Mouse (Mus musculus) heart, postnatal 0 days (tissue): ENCODE measurements around the gene Bud23. TPM values are rescaled to one million over a fixed set of nuclear protein-coding genes. Genes with fewer than 3 reads are reported as not detected.

Experiments used
- ATAC-seq: fragments of 200-750 bp; cut with Nextera tagmentation; 2 replicates; pipeline ENCODE4 v1.8.0; 2017; ENCODE audit warnings: low read depth, moderate number of reproducible peaks, moderate library complexity; ENCODE audit not compliant: insufficient read depth
- DNase-seq: peaks from one replicate; pipeline ENCODE4 v3.0.0-alpha.2; 2016; ENCODE audit warnings: low spot score
- H3K27ac ChIP-seq: fragments of 300-500 bp; sonication (generic); 2 replicates; pipeline ENCODE4 v1.5.1; 2014; ENCODE audit warnings: low read depth, mild to moderate bottlenecking
- H3K27me3 ChIP-seq: fragments of 300-500 bp; sonication (generic); 2 replicates; pipeline ENCODE4 v1.6.1; 2014; ENCODE audit warnings: low read length, mixed read lengths; ENCODE audit not compliant: control insufficient read depth, insufficient read depth
- H3K36me3 ChIP-seq: fragments of 300-500 bp; sonication (generic); replicated peaks from 2 replicates; pipeline ENCODE4 v1.6.1; 2014; ENCODE audit warnings: low read length, mixed read lengths; ENCODE audit not compliant: control insufficient read depth, insufficient read depth
- H3K4me1 ChIP-seq: fragments of 300-500 bp; sonication (generic); 2 replicates; pipeline ENCODE4 v1.6.1; 2014; ENCODE audit warnings: antibody characterized with exemption; ENCODE audit not compliant: control insufficient read depth, insufficient read depth
- H3K4me2 ChIP-seq: fragments of 300-500 bp; sonication (generic); 2 replicates; pipeline ENCODE4 v1.6.1; 2014; ENCODE audit warnings: low read depth, mild to moderate bottlenecking, low read length, moderate library complexity
- H3K4me3 ChIP-seq: fragments of 300-500 bp; sonication (generic); 2 replicates; pipeline ENCODE4 v1.5.1; 2014; ENCODE audit warnings: low read depth, low read length
- H3K9ac ChIP-seq: fragments of 300-500 bp; sonication (generic); replicated peaks from 2 replicates; pipeline ENCODE4 v1.6.1; 2014; ENCODE audit warnings: low read depth, low read length, mixed read lengths
- H3K9me3 ChIP-seq: fragments of 300-500 bp; sonication (generic); replicated peaks from 2 replicates; pipeline ENCODE4 v1.6.1; 2016; ENCODE audit warnings: low read length; ENCODE audit not compliant: control insufficient read depth
- CTCF ChIP-seq: IDR thresholded peaks from 2 replicates; pipeline ENCODE4 v1.5.1; 2016; ENCODE audit warnings: antibody characterized with exemption, control low read depth, low read depth
- EP300 ChIP-seq: IDR thresholded peaks from 2 replicates; pipeline ENCODE4 v1.6.1; 2016; ENCODE audit warnings: antibody characterized with exemption, low read depth
- WGBS: fragments of 180-500 bp; shearing (Covaris S2); extraction: QIAGEN DNeasy Blood & Tissue Kit; methylation state at CpG from one replicate; pipeline ENCODE4 v1.1.7; 2014; 5-methylcytosine and 5-hydroxymethylcytosine counted together
- polyA plus RNA-seq: library from polyadenylated mRNA; unstranded; fragments of >200 nt; fragmentation: Nextera tagmentation; extraction: Ambion mirVana; gene quantifications from 2 replicates; pipeline ENCODE4 v1.2.1, GENCODE M21; 2015
- total RNA-seq: library from RNA; depleted of rRNA; stranded (reverse); fragments of >200 nt; gene quantifications from 2 replicates; pipeline ENCODE4 v1.2.3, GENCODE M21; 2014; ENCODE audit warnings: low replicate concordance

The Bud23 gene
- total and polyA plus RNA-seq, 2 experiments from 2014 or later, result 38.2 to 49.6 TPM

DNA sequence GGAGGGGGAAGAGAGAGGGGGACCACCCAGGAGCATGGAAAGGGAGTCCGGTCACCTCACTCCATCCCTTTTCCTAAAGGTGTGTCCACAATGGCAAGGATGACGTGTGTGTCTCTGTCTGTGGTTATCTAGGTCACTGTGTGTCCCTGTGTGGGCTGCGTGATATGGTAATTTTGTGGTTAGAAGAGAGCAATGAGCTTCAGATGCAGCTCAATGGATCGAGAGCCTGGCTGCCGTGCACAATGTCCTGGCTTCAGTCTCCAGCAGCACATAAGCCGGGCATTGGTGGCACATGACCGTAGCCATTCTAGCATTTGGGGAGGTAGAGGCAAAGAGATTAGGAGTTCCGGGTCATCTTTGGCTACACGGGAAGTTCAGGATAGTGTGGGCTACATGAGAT lies 25.2 kb downstream of the Bud23 start:
- TF ChIP-seq CTCF (no peak), EP300 (no peak)
- peaks cover under 1% of the 10 kb centered on the region; the same call in 1 of the 2 replicates for H3K36me3 ChIP-seq
- no peak overlapping the region for H3K27ac ChIP-seq
- H3K9me3 ChIP-seq, result 0 out of 2 replicates have a peak, but pooled peaks cover 3% of the 10 kb centered on the region
- WGBS, result 84% methylated on average over 9 of the region's 9 CpGs
- no peak overlapping the region for H3K9ac ChIP-seq
- DNase-seq (no peak), ATAC-seq (no peak)
- H3K4me2 ChIP-seq, result no peak overlapping the region
- no peak overlapping the region for H3K4me3 ChIP-seq
- H3K4me1 ChIP-seq, result 0 out of 2 replicates have a peak, but pooled peaks cover 4% of the 10 kb centered on the region
- H3K27me3 ChIP-seq, result no peaks in the 10 kb centered on the region

DNA sequence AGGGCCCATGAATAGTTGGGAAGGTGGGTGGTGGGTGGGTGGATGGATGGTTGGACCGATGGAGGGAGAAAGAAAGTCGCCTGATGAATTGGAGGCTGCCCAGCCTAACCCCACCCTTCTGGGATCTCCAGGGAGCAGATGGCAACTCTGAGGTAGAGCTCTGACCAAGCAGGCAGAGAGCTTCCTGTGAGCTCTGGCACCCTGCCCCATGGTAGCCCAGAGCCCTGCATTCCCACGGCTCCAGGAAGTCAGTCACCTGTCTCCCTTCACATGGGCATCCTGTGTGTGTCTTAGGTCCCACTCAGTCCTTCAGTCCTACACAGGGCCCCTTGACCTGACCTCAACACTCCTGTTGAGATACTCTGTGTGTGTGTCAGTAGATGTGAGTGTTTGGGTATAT lies 26.8 kb downstream of the Bud23 start:
- TF ChIP-seq EP300 (no peak), CTCF (no peak)
- no peak overlapping the region for H3K9ac ChIP-seq
- no peaks in the 10 kb centered on the region; the same call in 1 of the 2 replicates for H3K36me3 ChIP-seq
- DNase-seq (no peak), ATAC-seq (no peak)
- H3K4me1 ChIP-seq, result 0 out of 2 replicates have a peak, but pooled peaks cover 4% of the 10 kb centered on the region
- WGBS, result 83% methylated on average over 3 of the region's 3 CpGs
- H3K4me2 ChIP-seq, result no peak overlapping the region
- no peak overlapping the region for H3K4me3 ChIP-seq
- 0 out of 2 replicates have a peak, but pooled peaks cover 4% of the 10 kb centered on the region for H3K9me3 ChIP-seq
- H3K27me3 ChIP-seq, result no peaks in the 10 kb centered on the region
- H3K27ac ChIP-seq, result no peak overlapping the region

DNA sequence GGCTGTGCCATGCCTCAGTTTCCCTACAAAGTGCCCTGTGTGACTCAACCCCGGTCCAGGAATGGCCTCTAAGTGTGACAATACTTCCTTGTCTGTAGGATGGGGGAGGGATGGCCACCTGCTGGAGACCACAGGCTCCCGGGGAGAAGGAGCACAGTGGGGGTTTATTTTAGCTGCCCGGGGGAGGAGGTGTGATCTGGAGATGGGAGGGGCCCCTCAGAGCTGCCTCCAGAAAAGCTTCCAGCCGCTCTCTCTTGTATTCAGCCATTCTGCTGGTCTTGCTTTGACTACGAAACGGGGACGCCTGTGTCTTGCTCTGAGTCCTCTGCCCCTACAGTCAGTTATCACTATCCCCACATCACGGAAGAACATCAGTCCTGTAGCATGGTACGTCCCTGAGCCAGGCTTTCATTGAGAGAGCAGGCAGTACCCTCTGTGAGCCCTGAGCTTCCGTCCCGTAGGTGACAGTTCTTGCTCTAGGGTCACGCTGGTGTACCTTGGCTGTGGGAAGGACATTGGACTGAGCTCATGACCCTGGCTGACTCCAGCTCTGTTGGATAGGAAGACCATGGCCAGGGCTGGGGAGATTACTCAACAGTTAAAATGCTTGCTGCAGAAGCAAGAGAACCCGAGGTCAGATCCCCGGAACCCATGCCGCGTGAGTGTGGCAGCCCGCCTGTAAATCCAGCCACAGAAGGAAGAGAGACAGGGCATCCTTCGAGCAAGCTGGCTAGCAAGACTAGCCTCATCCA lies 29.0 kb downstream of the Bud23 start:
- no peak overlapping the region for H3K4me2 ChIP-seq
- no peak overlapping the region for H3K9ac ChIP-seq
- no peak for DNase-seq
- 56% methylated on average over 18 of the region's 18 CpGs for whole genome bisulfite sequencing
- ATAC-seq, result no peak
- H3K27ac ChIP-seq, result no peak overlapping the region
- H3K36me3 ChIP-seq, result no peaks in the 10 kb centered on the region; the same call in 1 of the 2 replicates
- TF ChIP-seq EP300, result no peak
- TF ChIP-seq CTCF, result no peak
- H3K4me3 ChIP-seq, result no peak overlapping the region
- H3K9me3 ChIP-seq, result 0 out of 2 replicates have a peak, but pooled peaks cover 4% of the 10 kb centered on the region
- H3K27me3 ChIP-seq, result no peaks in the 10 kb centered on the region
- 0 out of 2 replicates have a peak, but pooled peaks cover 4% of the 10 kb centered on the region for H3K4me1 ChIP-seq

- 98% methylated on average over 2 of the region's 2 CpGs for WGBS
- H3K9ac ChIP-seq, result no peak overlapping the region
- DNase-seq (no peak), ATAC-seq (no peak)
- 0 out of 2 replicates have a peak, but pooled peaks cover 4% of the 10 kb centered on the region for H3K9me3 ChIP-seq
- H3K4me3 ChIP-seq, result no peak overlapping the region
- H3K4me2 ChIP-seq, result no peak overlapping the region
- H3K27me3 ChIP-seq, result no peaks in the 10 kb centered on the region
- H3K27ac ChIP-seq, result no peak overlapping the region
- no peaks in the 10 kb centered on the region; the same call in 1 of the 2 replicates for H3K36me3 ChIP-seq
- TF ChIP-seq EP300 (no peak), CTCF (peak; percentile 5; the same call in 1 of the 2 replicates)
- H3K4me1 ChIP-seq, result no peaks in the 10 kb centered on the region
These were observed 30.2 kb downstream of the Bud23 start for GRCm38 (mm10) chr5:135034593-135034992.

GRCm38 (mm10) chr5:135032581-135032980 lies 32.2 kb downstream of the Bud23 start:
- TF ChIP-seq EP300, result no peak
- no peak for TF ChIP-seq CTCF
- Histone ChIP-seq H3K9ac (no peak overlapping the region), H3K27me3 (no peaks in the 10 kb centered on the region), H3K4me1 (peaks cover 11% of the 10 kb centered on the region), H3K27ac (no peak overlapping the region), H3K9me3 (0 out of 2 replicates have a peak, but pooled peaks cover 4% of the 10 kb centered on the region), H3K4me3 (no peak overlapping the region), H3K4me2 (no peak overlapping the region), H3K36me3 (no peaks in the 10 kb centered on the region)
- no peak for ATAC-seq
- no peak for DNase-seq
- WGBS, result 80% methylated on average over 5 of the region's 5 CpGs
